Mouse (Mus musculus) CH12.LX (cell line): ENCODE data around the gene Rai14. TPM values are rescaled to one million over a fixed set of nuclear protein-coding genes. Genes with fewer than 3 reads are reported as not detected.

ENCODE experiments used
- DNase-seq: peaks from one replicate; pipeline ENCODE4 v3.0.0-alpha.2; 2013; ENCODE audit errors: extremely low read depth
- H3K27ac ChIP-seq: 2 replicates; pipeline ENCODE4 v1.5.1; 2012; ENCODE audit warnings: low read depth, mild to moderate bottlenecking, control low read depth, moderate library complexity; ENCODE audit not compliant: insufficient read depth
- H3K27me3 ChIP-seq: replicated peaks from 2 replicates; pipeline ENCODE3; 2012; ENCODE audit warnings: inconsistent platforms
- H3K36me3 ChIP-seq, 2 experiments: replicated peaks in 1 of 2; 2 replicates each; pipeline versions ENCODE3 to v1.6.1; 2012; ENCODE audit warnings: inconsistent platforms in 1 of 2, low read length in 1 of 2, mild to moderate bottlenecking in 1 of 2, mixed read lengths in 1 of 2, moderate library complexity in 1 of 2; ENCODE audit not compliant: control insufficient read depth in 1 of 2, insufficient read depth in 1 of 2
- H3K4me1 ChIP-seq, 2 experiments: 2 replicates each; pipeline ENCODE4 v1.6.1; 2012; ENCODE audit warnings: inconsistent platforms in 1 of 2, moderate library complexity in 1 of 2; ENCODE audit not compliant: insufficient read depth in 2 of 2, control insufficient read depth in 1 of 2
- H3K4me2 ChIP-seq: 2 replicates; pipeline ENCODE4 v1.6.1; 2012; ENCODE audit warnings: low read depth, mild to moderate bottlenecking, control low read depth; ENCODE audit not compliant: poor library complexity, insufficient read depth, severe bottlenecking
- H3K4me3 ChIP-seq, 3 experiments: fragments of 150-350 bp in 1 of 3; sonication (generic) in 1 of 3; replicated peaks in 1 of 3; 2 replicates each; pipeline versions ENCODE3 to v1.5.1; 2011 to 2012; ENCODE audit warnings: low read depth in 2 of 3, low read length in 2 of 3, mild to moderate bottlenecking in 2 of 3, moderate library complexity in 2 of 3, control low read depth in 1 of 3, improper control_type of control experiment in 1 of 3, inconsistent platforms in 1 of 3, mixed read lengths in 1 of 3; ENCODE audit not compliant: poor library complexity in 1 of 3
- H3K79me2 ChIP-seq: replicated peaks from 2 replicates; pipeline ENCODE4 v1.6.1; 2012; ENCODE audit warnings: mild to moderate bottlenecking, moderate library complexity; ENCODE audit not compliant: control insufficient read depth, poor library complexity, insufficient read depth, severe bottlenecking; ENCODE audit errors: extremely low read depth
- H3K9ac ChIP-seq: 2 replicates; pipeline ENCODE4 v1.6.1; 2012; ENCODE audit warnings: low read depth, mild to moderate bottlenecking, control low read depth, moderate library complexity; ENCODE audit not compliant: insufficient read depth
- H3K9me3 ChIP-seq: replicated peaks from 2 replicates; pipeline ENCODE3; 2012; ENCODE audit warnings: low read length, inconsistent platforms, mixed read lengths
- BHLHE40 ChIP-seq: IDR thresholded peaks from 2 replicates; pipeline ENCODE4 v1.6.1; 2011; ENCODE audit warnings: mild to moderate bottlenecking, low read depth, low read length, improper control_type of control experiment
- CHD2 ChIP-seq: IDR thresholded peaks from 2 replicates; pipeline ENCODE4 v1.6.1; 2011; ENCODE audit warnings: low read length, improper control_type of control experiment
- ELF1 ChIP-seq: IDR thresholded peaks from 2 replicates; pipeline ENCODE4 v1.6.1; 2014; ENCODE audit warnings: low read depth, mild to moderate bottlenecking, inconsistent platforms, low read length, improper control_type of control experiment
- EP300 ChIP-seq: IDR thresholded peaks from 2 replicates; pipeline ENCODE4 v1.6.1; 2011; ENCODE audit warnings: low read length, improper control_type of control experiment
- ETS1 ChIP-seq: conservative IDR thresholded peaks from 2 replicates; pipeline ENCODE4 v1.6.1; 2012; ENCODE audit warnings: low read depth, mild to moderate bottlenecking, inconsistent platforms, low read length, improper control_type of control experiment, moderate library complexity
- GABPA ChIP-seq: IDR thresholded peaks from 2 replicates; pipeline ENCODE4 v1.6.1; 2012; ENCODE audit warnings: low read depth, low read length, improper control_type of control experiment, inconsistent platforms; ENCODE audit not compliant: insufficient replicate concordance
- HCFC1 ChIP-seq: IDR thresholded peaks from 2 replicates; pipeline ENCODE4 v1.6.1; 2012; ENCODE audit warnings: low read depth, mild to moderate bottlenecking, inconsistent platforms, low read length, improper control_type of control experiment
- IRF4 ChIP-seq: IDR thresholded peaks from 2 replicates; pipeline ENCODE4 v1.6.1; 2014; ENCODE audit warnings: low read depth, mild to moderate bottlenecking, inconsistent platforms, low read length, improper control_type of control experiment
- MAX ChIP-seq: IDR thresholded peaks from 2 replicates; pipeline ENCODE4 v1.6.1; 2011; ENCODE audit warnings: low read length, improper control_type of control experiment
- MAZ ChIP-seq: IDR thresholded peaks from 2 replicates; pipeline ENCODE4 v1.6.1; 2012; ENCODE audit warnings: low read depth, mild to moderate bottlenecking, inconsistent platforms, low read length, improper control_type of control experiment, moderate library complexity
- MYC ChIP-seq: IDR thresholded peaks from 2 replicates; pipeline ENCODE4 v1.6.1; 2011; ENCODE audit warnings: low read depth, mild to moderate bottlenecking, improper control_type of control experiment, low read length
- NRF1 ChIP-seq: IDR thresholded peaks from 2 replicates; pipeline ENCODE4 v1.6.1; 2014; ENCODE audit warnings: low read depth, mild to moderate bottlenecking, inconsistent platforms, low read length, improper control_type of control experiment, moderate library complexity
- POLR2A ChIP-seq: IDR thresholded peaks from 2 replicates; pipeline ENCODE4 v1.6.1; 2011; ENCODE audit warnings: low read depth, mild to moderate bottlenecking, improper control_type of control experiment, low read length
- SIN3A ChIP-seq: IDR thresholded peaks from 2 replicates; pipeline ENCODE4 v1.6.1; 2012; ENCODE audit warnings: low read length, improper control_type of control experiment, inconsistent platforms
- SMC3 ChIP-seq: IDR thresholded peaks from 2 replicates; pipeline ENCODE4 v1.6.1; 2011; ENCODE audit warnings: low read depth, low read length, improper control_type of control experiment
- TBP ChIP-seq: conservative IDR thresholded peaks from 2 replicates; pipeline ENCODE4 v1.6.1; 2011; ENCODE audit warnings: low read depth, low read length, improper control_type of control experiment
- TCF12 ChIP-seq: IDR thresholded peaks from 2 replicates; pipeline ENCODE4 v1.6.1; 2014; ENCODE audit warnings: low read depth, mild to moderate bottlenecking, inconsistent platforms, low read length, improper control_type of control experiment
- USF1 ChIP-seq: IDR thresholded peaks from 2 replicates; pipeline ENCODE4 v1.6.1; 2014; ENCODE audit warnings: low read depth, mild to moderate bottlenecking, inconsistent platforms, low read length, improper control_type of control experiment
- USF2 ChIP-seq: conservative IDR thresholded peaks from 2 replicates; pipeline ENCODE4 v1.6.1; 2011; ENCODE audit warnings: low read depth, low read length, improper control_type of control experiment
- ZC3H11A ChIP-seq: IDR thresholded peaks from 2 replicates; pipeline ENCODE4 v1.6.1; 2012; ENCODE audit warnings: low read depth, mild to moderate bottlenecking, inconsistent platforms, low read length, improper control_type of control experiment
- ZKSCAN1 ChIP-seq: IDR thresholded peaks from 2 replicates; pipeline ENCODE4 v1.6.1; 2012; ENCODE audit warnings: low read depth, inconsistent platforms, low read length, improper control_type of control experiment, borderline replicate concordance
- dilution Hi-C: fragments of 300-500 bp; cut with MboI; formaldehyde crosslinking; loops from 2 replicates; pipeline ENCODE4 v1.14.3; 2020; ENCODE audit warnings: low sequenced_read_pairs; ENCODE audit not compliant: extremely low pct_unique_long_range_greater_than_20kb, extremely low pct_ligation_motif_present
- in situ Hi-C: fragments of 300-500 bp; cut with MboI; formaldehyde crosslinking; loops from 3 replicates; pipeline ENCODE4 v1.14.3; 2019; ENCODE audit warnings: low sequenced_read_pairs, low pct_ligation_motif_present, low pct_unique_long_range_greater_than_20kb, mixed read lengths
- polyA plus RNA-seq: library from polyadenylated mRNA; unstranded; fragments of >175 nt; gene quantifications from 2 replicates; pipeline ENCODE4 v1.2.1, GENCODE M21; 2012; ENCODE audit warnings: low read depth; ENCODE audit not compliant: insufficient read length
- total RNA-seq, 2 experiments: library from RNA; depleted of rRNA; stranded (reverse); fragments of 300-350 nt in 1 of 2; fragments of >200 nt in 1 of 2; gene quantifications; 2 replicates each; pipeline ENCODE4 v1.2.3; 2012 to 2014

Rai14 gene
- total and polyA plus RNA-seq, 3 experiments, result 7.5 to 14.1 (median 9.6) TPM

DNA sequence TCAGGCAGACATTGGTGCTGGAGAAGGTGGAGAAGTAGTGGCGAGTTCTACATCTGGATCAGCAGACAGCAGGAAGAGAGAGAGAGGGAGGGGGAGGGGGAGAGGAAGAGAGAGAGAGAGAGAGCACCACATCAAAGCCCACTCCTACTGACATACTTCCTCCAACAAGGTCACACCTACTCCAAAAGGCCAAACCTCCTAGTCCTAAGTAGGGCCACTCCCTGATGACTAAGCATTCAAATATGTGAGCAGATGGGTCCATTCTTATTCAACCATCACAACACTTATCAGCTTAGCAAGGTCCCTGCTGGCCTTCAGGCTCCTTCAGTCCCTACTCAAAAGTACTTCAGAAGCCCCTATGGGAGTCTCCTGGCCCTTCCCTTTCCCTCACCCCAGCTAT lies 9.1 kb upstream of the Rai14 start:
- H3K9me3 ChIP-seq, result peaks cover 2% of the 10 kb centered on the region
- peak; percentile 88 for DNase-seq
- TF ChIP-seq ZKSCAN1 (no peak), USF2 (no peak), TBP (peak; percentile 78), ETS1 (peak; percentile 58), EP300 (peak; percentile 46; the same call in 1 of the 2 replicates), POLR2A (peak; percentile 51), ELF1 (peak; percentile 71), SIN3A (no peak), HCFC1 (peak; percentile 64), MAZ (0 out of 2 replicates have a peak, but pooled peaks have one; percentile 59), BHLHE40 (peak; percentile 49; the same call in 1 of the 2 replicates), NRF1 (no peak), IRF4 (peak; percentile 29; the same call in 1 of the 2 replicates), GABPA (no peak), CHD2 (0 out of 2 replicates have a peak, but pooled peaks have one; percentile 29)
- peak overlapping the region; percentile 29; the same call in 1 of the 2 replicates for H3K4me2 ChIP-seq
- no peaks in the 10 kb centered on the region for H3K36me3 ChIP-seq
- H3K79me2 ChIP-seq, result no peaks in the 10 kb centered on the region
- H3K9ac ChIP-seq, result 0 out of 2 replicates have a peak overlapping the region, but pooled peaks have one; percentile 5
- H3K27me3 ChIP-seq, result no peaks in the 10 kb centered on the region
- peaks cover 15 to 21% of the 10 kb centered on the region in 2 experiments for H3K4me1 ChIP-seq
- in situ Hi-C loops, result no loop called here
- dilution Hi-C loops, result no loop called here
- no peak overlapping the region for H3K4me3 ChIP-seq
- no peak overlapping the region for H3K27ac ChIP-seq

DNA sequence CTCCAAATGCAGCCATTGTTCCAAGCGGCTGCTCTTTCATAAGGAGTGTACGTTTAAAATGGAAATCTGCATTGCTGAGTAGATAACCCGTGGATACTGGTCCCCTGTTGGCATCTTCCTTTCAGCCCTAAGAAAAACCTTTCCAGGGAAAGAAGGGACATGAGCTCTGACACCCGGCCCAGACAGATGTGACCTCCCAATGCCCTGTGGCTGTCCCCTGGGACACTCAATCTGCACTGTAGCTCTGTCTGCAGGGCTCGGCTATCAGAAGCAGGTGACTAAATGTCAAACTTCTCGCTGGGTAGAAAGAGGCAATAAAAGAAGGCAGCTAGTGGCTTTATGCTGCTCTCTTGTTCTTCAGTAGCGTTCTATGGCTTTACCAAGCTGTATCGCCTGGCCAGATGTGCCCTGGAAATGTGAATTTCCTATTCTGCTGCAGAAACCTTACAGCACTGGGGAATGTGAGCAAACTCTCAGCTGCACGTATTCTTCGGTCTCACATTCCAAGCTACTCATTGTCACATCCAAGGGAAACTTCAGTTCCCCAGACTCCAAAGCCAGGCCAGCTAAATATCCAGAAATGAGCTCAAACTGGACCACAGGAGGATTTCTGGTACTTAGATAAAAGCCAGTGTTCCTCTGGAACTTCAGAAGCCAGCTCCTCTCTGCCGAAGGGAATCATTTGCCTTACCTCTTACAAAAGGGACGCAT lies 8.4 kb upstream of the Rai14 start:
- peaks cover 15 to 21% of the 10 kb centered on the region in 2 experiments for H3K4me1 ChIP-seq
- dilution Hi-C loops (no loop called here), in situ Hi-C loops (no loop called here)
- 0 out of 2 replicates have a peak overlapping the region, but pooled peaks have one; percentile 5 for H3K9ac ChIP-seq
- peak; percentile 51 for DNase-seq
- H3K79me2 ChIP-seq, result no peaks in the 10 kb centered on the region
- TF ChIP-seq ELF1, result no peak
- no peak for TF ChIP-seq TCF12
- no peak for TF ChIP-seq USF2
- TF ChIP-seq TBP, result no peak
- TF ChIP-seq SMC3, result no peak
- TF ChIP-seq ZC3H11A, result no peak
- no peak for TF ChIP-seq MYC
- TF ChIP-seq MAX, result no peak
- no peak for TF ChIP-seq GABPA
- no peak for TF ChIP-seq USF1
- H3K9me3 ChIP-seq, result peaks cover 4% of the 10 kb centered on the region
- H3K4me2 ChIP-seq, result peak overlapping the region; percentile 29; the same call in 1 of the 2 replicates
- H3K27me3 ChIP-seq, result no peaks in the 10 kb centered on the region
- no peak overlapping the region for H3K4me3 ChIP-seq
- H3K36me3 ChIP-seq, result peaks cover 0 to under 1% of the 10 kb centered on the region in 2 experiments
- no peak overlapping the region for H3K27ac ChIP-seq
